Mouse (Mus musculus) cerebellum, postnatal 36 days (tissue): Measurements from ENCODE around the gene Olfr1305.

ENCODE experiments used
- DNase-seq, 2 experiments: peaks; one replicate each; pipeline ENCODE4 v3.0.0; 2021 to 2022; ENCODE audit warnings: mixed read lengths in 2 of 2

The Olfr1305 gene

GRCm38 (mm10) chr2:111877049-111877448, at the start of gene Olfr1305:
TSS of gene Olfr1305 (minus strand) at chr2:111877149.
- no peak for DNase-seq

- DNase-seq = no peak
These were observed 39.2 kb upstream of the Olfr1305 start, which contains the start of gene Olfr1306 for GRCm38 (mm10) chr2:111916171-111916570. TSS of gene Olfr1306 (minus strand) at chr2:111916271.

GRCm38 (mm10) chr2:111820240-111820639, 56.7 kb downstream of the Olfr1305 start, which contains the start of gene Olfr1303:
TSS of gene Olfr1303 (minus strand) at chr2:111820340.
- no peak for DNase-seq
